Mouse (Mus musculus) kidney, postnatal 25 days (tissue): ENCODE data around the gene Sh3glb2.

Experiments
- DNase-seq, 2 experiments: peaks; one replicate each; pipeline ENCODE4 v3.0.0; 2021; ENCODE audit warnings: mixed read lengths in 2 of 2

The Sh3glb2 gene

DNA sequence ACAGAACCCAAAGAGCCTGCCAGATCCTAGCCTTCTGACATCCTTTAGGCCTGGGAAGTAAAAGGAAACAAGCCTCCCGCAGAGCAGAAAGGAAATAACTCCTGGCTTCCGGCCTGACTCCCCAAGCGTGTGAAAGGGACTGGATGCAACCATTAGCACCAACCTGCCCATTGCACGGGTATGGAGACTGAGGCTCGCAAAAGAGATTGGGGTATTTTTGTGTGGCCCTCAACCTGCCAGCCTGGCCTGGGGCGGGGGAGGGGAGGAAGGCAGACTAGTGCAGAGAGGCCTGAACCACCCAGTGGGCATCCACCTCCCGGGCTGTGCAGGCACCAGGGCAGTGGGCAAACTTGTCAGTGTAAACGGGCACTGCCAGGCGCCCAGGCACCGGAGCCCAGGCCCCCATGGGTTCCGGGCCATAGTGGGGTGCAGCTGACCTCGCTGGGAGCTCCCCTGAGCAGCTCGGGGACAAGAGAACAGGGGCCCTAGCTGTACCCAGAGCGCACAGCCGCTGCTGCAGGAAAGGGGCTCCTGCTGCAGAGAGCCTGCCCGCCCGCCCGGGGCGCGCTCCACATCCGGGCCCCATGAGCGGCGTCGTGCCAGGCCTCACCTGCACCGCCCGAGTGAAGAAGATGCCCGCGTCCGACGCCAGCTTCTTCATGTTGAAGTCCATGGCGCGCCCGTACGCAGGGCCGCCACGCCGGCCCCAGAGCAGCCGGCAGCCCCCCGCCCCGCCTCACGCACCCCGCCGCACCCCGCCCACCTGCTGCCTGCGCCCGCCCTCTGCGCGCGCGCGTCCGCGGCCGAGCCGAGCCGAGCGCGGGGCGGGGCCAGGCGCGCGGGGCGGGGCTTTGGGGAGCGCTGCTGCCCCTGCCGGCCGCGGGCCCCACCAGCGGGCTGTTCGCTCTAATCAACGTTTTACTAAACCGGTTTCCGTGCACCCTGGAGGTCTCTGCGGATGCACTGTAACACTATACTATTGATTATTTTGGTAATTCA is at the start of gene Sh3glb2:
Sh3glb2 (minus strand) TSS at position 805 of the 999 bp plus-strand sequence.
- DNase-seq = peak; percentile 85 to 92

- DNase-seq = peak in 1 of 2 experiments; percentile 41
Observed at GRCm38 (mm10) chr2:30408452-30409100, 49.4 kb upstream of the Sh3glb2 start.

- DNase-seq = no peak
Observed at GRCm38 (mm10) chr2:30407778-30408177, 48.6 kb upstream of the Sh3glb2 start.

DNA sequence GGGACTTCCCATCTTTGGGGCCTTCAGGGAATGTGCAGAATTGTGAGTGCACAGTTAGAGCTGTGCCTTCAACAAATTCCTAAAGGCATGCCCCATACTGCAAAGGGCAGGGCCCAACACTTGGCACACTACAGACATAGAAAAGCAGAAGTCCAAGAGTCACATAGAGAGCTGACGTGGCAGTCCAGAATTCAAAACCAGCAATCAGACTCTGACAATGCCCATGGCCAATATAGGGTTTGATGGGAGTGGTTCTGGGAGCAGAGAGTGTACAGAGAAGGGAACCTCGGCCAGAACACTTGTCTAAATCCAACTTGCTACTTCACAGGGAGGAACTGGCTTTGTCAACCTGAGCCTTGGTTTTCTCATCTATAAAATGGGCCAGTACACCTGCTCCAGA is 48.1 kb upstream of the Sh3glb2 start:
- DNase-seq = no peak

DNA sequence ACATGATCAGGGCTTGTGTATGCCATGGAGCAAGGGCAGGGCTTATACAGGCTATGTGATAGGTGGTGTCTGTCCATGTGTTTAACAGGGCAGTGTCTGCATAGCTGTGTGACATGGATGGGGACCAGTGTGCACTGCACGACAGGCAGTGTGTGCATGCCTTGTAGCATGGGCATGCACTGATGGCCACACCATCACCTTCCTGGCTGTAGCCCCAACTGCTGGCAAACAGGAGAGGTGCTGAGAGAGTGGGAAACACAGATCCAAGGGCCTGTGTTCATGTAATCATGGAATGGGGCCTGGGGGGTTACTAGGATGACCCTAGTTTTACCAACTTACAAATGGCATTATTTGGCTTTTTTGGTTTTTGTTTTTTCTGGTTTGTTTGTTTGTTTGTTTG is 44.7 kb upstream of the Sh3glb2 start:
- no peak for DNase-seq

DNA sequence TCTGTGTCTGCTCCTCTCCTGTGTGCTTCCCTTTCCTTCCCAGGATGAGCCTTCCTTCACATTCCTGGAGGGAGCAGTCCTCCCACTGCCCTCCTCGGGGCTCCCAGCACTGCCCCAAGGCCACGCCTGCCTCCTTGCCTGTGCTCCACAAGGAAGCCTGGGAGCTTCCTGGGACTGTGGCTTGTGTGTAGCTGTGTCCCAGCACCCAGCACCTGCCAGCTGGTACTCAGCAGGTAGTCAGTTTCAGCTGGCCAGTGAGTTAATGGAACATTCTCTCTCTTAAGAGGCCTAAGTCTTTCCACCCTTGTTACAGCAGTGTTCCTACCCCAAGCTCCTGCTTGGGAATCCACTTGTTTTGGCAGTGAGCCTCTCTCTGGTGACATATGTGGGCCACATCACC is 43.7 kb upstream of the Sh3glb2 start:
- DNase-seq = no peak

DNA sequence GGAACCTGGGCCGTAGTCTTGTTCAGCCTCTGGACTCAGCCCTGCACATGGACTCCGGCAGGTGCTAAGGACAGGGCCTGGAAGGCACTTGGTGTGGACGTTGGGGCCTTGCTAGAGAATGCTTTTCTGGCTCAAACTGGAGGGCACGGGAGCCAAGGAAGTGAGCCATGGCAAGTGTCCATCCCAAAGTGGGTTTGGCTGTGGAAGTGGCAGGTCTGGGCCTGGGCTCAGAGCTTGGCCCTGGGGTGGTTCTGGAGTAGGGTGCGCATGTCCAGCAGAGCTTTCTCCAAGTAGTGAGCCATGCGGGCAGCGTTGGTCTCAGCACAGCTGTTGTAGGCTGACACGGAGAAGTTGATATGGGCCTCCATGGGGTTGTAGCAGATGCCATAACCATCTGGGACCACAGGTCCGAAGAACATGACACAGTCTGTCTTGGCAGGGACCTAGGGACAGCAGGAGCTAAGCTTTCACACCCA is 43.3 kb upstream of the Sh3glb2 start:
- no peak for DNase-seq

- no peak for DNase-seq
Observed at GRCm38 (mm10) chr2:30401581-30401980, 42.4 kb upstream of the Sh3glb2 start.

- DNase-seq = peak; percentile 33 to 80
Observed at GRCm38 (mm10) chr2:30399191-30400171, 40.3 kb upstream of the Sh3glb2 start.

DNA sequence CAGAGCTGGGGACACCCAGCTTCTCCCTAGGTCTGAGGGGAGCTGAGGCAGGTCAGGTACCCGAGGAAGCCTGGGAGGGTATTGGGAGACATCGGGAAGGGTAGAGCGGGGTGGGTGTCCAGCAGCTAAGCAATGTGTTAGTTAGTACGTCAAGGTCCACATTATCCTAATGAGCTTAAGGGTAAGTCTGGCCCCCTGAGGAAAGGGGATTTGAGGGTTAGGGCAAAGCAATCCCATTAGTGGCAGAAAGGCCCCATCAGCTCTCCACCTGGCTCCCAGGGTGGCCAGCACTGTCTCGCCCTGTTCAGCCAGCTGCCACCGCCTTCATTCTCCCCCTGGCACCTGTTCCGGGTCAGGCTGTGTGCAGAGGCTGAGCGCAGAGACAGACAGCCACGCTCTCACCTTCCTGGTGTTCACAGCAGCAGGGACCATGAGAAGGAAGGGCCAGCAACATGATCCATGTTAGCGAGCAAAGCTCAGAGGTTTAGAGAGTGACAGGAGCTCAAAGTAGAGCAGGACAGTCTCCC is 38.9 kb upstream of the Sh3glb2 start:
- no peak for DNase-seq

GRCm38 (mm10) chr2:30396246-30396645 is 37.1 kb upstream of the Sh3glb2 start:
- DNase-seq = no peak

DNA sequence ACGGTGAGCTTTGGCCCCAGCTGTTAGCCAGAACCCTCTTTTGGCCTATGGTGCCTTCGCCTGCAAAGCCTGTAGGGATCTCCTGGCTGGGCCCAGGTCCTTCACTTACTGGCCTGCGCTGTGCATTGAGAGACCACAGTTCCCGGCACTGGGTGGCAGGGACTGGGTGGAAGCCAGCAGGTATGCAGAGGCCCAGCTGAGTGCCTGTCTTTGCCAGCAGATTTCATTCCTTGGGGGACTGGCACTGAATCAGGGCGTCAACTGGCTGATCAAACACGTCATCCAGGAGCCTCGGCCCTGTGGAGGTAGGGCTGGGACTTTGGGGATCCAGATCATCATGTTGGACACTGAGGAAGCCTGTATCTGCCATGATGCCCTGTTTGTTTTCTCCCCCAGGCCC is 36.6 kb upstream of the Sh3glb2 start:
- no peak for DNase-seq

DNA sequence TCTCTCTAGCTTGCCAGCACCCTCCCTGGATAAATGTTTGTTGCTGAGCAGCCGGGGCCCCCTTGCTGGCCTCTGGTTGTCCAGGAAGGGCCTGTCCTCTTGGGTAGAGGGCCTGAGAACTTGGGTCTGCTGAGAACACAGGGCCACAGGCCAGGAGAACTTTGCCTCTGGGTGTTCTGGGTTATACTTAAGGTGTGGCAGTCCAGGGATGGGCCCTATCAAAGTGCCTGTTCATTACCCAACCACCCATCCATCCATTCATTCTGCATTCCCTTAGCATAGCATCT is 34.2 kb upstream of the Sh3glb2 start:
- no peak for DNase-seq

GRCm38 (mm10) chr2:30392577-30393369 is 33.6 kb upstream of the Sh3glb2 start:
- peak; percentile 79 to 89 for DNase-seq

GRCm38 (mm10) chr2:30392114-30392576 is 33.0 kb upstream of the Sh3glb2 start, which contains the start of gene Dolpp1:
Gene Dolpp1, plus strand, starts transcription at chr2:30392254.
- peak; percentile 98 to 100 for DNase-seq

DNA sequence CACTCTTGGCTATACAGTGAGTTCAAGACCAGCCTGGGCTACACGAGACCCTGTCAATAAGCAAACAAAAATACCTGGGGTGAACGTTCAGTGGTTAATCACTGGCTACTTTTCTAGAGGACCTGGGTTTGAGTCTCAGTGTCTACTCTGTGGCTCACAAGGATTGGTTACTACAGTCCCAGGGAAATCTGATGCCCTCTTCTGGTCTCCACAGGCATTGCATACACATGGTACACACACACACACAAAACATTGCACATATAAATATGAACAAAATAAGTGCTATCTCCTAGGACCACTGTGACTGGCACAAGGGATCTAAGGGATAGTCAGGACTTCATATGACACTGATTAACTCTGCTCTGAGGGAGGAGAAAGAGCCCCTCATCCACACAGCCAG is 29.9 kb upstream of the Sh3glb2 start:
- no peak for DNase-seq

GRCm38 (mm10) chr2:30386913-30387312 is 27.8 kb upstream of the Sh3glb2 start:
- no peak for DNase-seq

GRCm38 (mm10) chr2:30385591-30385990 is 26.5 kb upstream of the Sh3glb2 start:
- peak in 1 of 2 experiments; percentile 28 for DNase-seq

DNA sequence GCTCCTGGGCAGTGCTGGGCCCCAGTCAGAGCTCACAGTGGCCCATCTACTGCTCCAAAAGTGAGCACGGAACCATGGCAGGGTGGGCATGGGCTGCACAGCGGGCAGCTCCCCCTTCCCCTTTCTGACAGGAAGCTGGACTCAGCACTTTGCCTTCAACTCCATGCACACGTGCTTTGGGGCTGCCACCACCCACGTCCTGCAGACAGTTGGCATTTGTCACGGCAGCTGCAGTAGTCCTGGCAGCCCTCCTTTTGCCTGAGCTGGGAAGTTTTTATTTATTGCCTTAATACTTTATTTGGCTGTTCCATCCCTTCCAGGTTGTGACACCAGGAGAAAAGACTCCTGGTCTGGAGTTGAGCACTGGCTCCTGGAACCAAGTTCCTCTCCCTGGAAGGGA is 25.7 kb upstream of the Sh3glb2 start:
- no peak for DNase-seq

DNA sequence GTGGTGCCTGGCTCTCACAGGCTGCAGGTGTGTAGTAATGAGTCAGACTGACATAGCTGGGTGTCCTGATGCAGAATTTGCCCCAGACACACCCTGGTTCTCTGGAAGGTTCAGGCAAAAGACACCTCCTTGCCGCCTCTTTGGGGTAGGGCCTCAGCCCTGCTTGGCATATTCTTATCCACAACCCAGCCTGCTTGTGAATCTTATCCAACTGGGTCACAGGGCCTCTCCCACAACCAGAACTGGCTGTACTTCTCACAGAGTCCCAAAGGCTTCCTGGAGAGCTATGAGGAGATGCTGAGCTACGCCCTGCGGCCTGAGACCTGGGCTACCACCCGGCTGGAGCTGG is 22.2 kb upstream of the Sh3glb2 start:
- peak in 1 of 2 experiments; percentile 47 for DNase-seq
